Mouse (Mus musculus) MEL (cell line): ENCODE data around the gene Sphk2. TPM values are rescaled to one million over a fixed set of nuclear protein-coding genes. Genes with fewer than 3 reads are reported as not detected.

Experiments used
- DNase-seq: peaks from one replicate; pipeline ENCODE4 v3.0.0; 2011; ENCODE audit warnings: low read depth, low spot score
- H3K27ac ChIP-seq: 2 replicates; pipeline ENCODE4 v1.5.1; 2012; ENCODE audit warnings: low read depth, mild to moderate bottlenecking, control low read depth, low read length, moderate library complexity; ENCODE audit not compliant: control insufficient read depth
- H3K27me3 ChIP-seq, 2 experiments: fragments of 150-350 bp in 1 of 2; sonication (generic) in 1 of 2; 2 replicates each; pipeline ENCODE4 v1.6.1; 2012; ENCODE audit warnings: low read length in 2 of 2, mild to moderate bottlenecking in 2 of 2, improper control_type of control experiment in 1 of 2, moderate library complexity in 1 of 2; ENCODE audit not compliant: insufficient read depth in 2 of 2, control insufficient read depth in 1 of 2
- H3K36me3 ChIP-seq, 2 experiments: 2 replicates each; pipeline ENCODE4 v1.6.1; 2012 to 2014; ENCODE audit warnings: low read length in 2 of 2, improper control_type of control experiment in 1 of 2, inconsistent platforms in 1 of 2, mild to moderate bottlenecking in 1 of 2; ENCODE audit not compliant: insufficient read depth in 2 of 2, control insufficient read depth in 1 of 2
- H3K4me1 ChIP-seq, 2 experiments: fragments of 150-350 bp in 1 of 2; sonication (generic) in 1 of 2; 2 replicates each; pipeline ENCODE4 v1.6.1; 2012; ENCODE audit warnings: low read length in 2 of 2, improper control_type of control experiment in 1 of 2, mild to moderate bottlenecking in 1 of 2; ENCODE audit not compliant: insufficient read depth in 2 of 2, control insufficient read depth in 1 of 2
- H3K4me3 ChIP-seq, 2 experiments: fragments of 150-350 bp in 1 of 2; sonication (generic) in 1 of 2; 2 replicates each; pipeline ENCODE4 v1.5.1; 2012; ENCODE audit warnings: low read depth in 2 of 2, low read length in 2 of 2, mild to moderate bottlenecking in 2 of 2, moderate library complexity in 2 of 2, control low read depth in 1 of 2, improper control_type of control experiment in 1 of 2; ENCODE audit not compliant: control insufficient read depth in 1 of 2, insufficient read depth in 1 of 2
- H3K79me2 ChIP-seq: 2 replicates; pipeline ENCODE4 v1.6.1; 2012; ENCODE audit warnings: mild to moderate bottlenecking, low read length, moderate library complexity; ENCODE audit not compliant: control insufficient read depth, poor library complexity, insufficient read depth
- H3K9ac ChIP-seq: 2 replicates; pipeline ENCODE4 v1.6.1; 2012; ENCODE audit warnings: low read depth, mild to moderate bottlenecking, control low read depth, low read length, moderate library complexity; ENCODE audit not compliant: control insufficient read depth, poor library complexity, severe bottlenecking
- H3K9me3 ChIP-seq: fragments of 150-350 bp; sonication (generic); replicated peaks from 2 replicates; pipeline ENCODE4 v1.6.1; 2012; ENCODE audit warnings: mild to moderate bottlenecking, low read length, improper control_type of control experiment, moderate library complexity; ENCODE audit not compliant: insufficient read depth
- CTCF ChIP-seq, 3 experiments: IDR thresholded peaks in 2 of 3; conservative IDR thresholded peaks in 1 of 3; 2 replicates each; pipeline ENCODE4 v1.5.1; 2011 to 2012; ENCODE audit warnings: low read length in 3 of 3, low read depth in 2 of 3, mild to moderate bottlenecking in 2 of 3, improper control_type of control experiment in 1 of 3, inconsistent platforms in 1 of 3, mixed read lengths in 1 of 3, moderate library complexity in 1 of 3; ENCODE audit not compliant: control insufficient read depth in 1 of 3, insufficient read depth in 1 of 3, poor library complexity in 1 of 3, severe bottlenecking in 1 of 3
- E2F4 ChIP-seq: IDR thresholded peaks from 2 replicates; pipeline ENCODE4 v1.6.1; 2011; ENCODE audit warnings: low read depth, low read length, improper control_type of control experiment, borderline replicate concordance
- ELF1 ChIP-seq: IDR thresholded peaks from 2 replicates; pipeline ENCODE4 v1.6.1; 2014; ENCODE audit warnings: low read depth, mild to moderate bottlenecking, inconsistent platforms, low read length, improper control_type of control experiment, moderate library complexity
- MAFK ChIP-seq: IDR thresholded peaks from 2 replicates; pipeline ENCODE4 v1.6.1; 2011; ENCODE audit warnings: low read depth, mild to moderate bottlenecking, low read length, improper control_type of control experiment, borderline replicate concordance
- MAX ChIP-seq: IDR thresholded peaks from 2 replicates; pipeline ENCODE4 v1.6.1; 2011; ENCODE audit warnings: low read length, improper control_type of control experiment
- MEF2A ChIP-seq: IDR thresholded peaks from 2 replicates; pipeline ENCODE4 v1.6.1; 2014; ENCODE audit warnings: low read depth, mild to moderate bottlenecking, inconsistent platforms, low read length, improper control_type of control experiment; ENCODE audit not compliant: poor library complexity, insufficient replicate concordance, severe bottlenecking; ENCODE audit errors: extremely low read depth
- MYB ChIP-seq: IDR thresholded peaks from 2 replicates; pipeline ENCODE4 v1.6.1; 2011; ENCODE audit warnings: mild to moderate bottlenecking, low read depth, low read length, improper control_type of control experiment
- NELFE ChIP-seq: IDR thresholded peaks from 2 replicates; pipeline ENCODE4 v1.6.1; 2011; ENCODE audit warnings: low read depth, low read length, improper control_type of control experiment
- NRF1 ChIP-seq: IDR thresholded peaks from 2 replicates; pipeline ENCODE4 v1.6.1; 2014; ENCODE audit warnings: low read depth, mild to moderate bottlenecking, inconsistent platforms, low read length, improper control_type of control experiment, moderate library complexity; ENCODE audit not compliant: poor library complexity, insufficient read depth, severe bottlenecking
- POLR2AphosphoS2 ChIP-seq: IDR thresholded peaks from 2 replicates; pipeline ENCODE4 v1.6.1; 2011; ENCODE audit warnings: low read length, improper control_type of control experiment
- POLR2AphosphoS5 ChIP-seq: IDR thresholded peaks from 2 replicates; pipeline ENCODE4 v1.6.1; 2012; ENCODE audit warnings: low read depth, borderline replicate concordance, mild to moderate bottlenecking, inconsistent platforms, low read length, moderate library complexity, mixed read lengths
- RCOR1 ChIP-seq: IDR thresholded peaks from 2 replicates; pipeline ENCODE4 v1.6.1; 2012; ENCODE audit warnings: low read depth, mild to moderate bottlenecking, inconsistent platforms, low read length, improper control_type of control experiment
- USF1 ChIP-seq: IDR thresholded peaks from 2 replicates; pipeline ENCODE4 v1.6.1; 2014; ENCODE audit warnings: low read depth, mild to moderate bottlenecking, inconsistent platforms, low read length, improper control_type of control experiment, moderate library complexity
- ZKSCAN1 ChIP-seq: IDR thresholded peaks from 2 replicates; pipeline ENCODE4 v1.6.1; 2012; ENCODE audit warnings: low read depth, mild to moderate bottlenecking, inconsistent platforms, low read length, improper control_type of control experiment, moderate library complexity
- polyA plus RNA-seq, 2 experiments: library from polyadenylated mRNA; stranded (reverse) in 1 of 2; unstranded in 1 of 2; fragments of >175 nt in 1 of 2; fragments of >200 nt in 1 of 2; gene quantifications; 2 replicates each; pipeline versions ENCODE4 v1.2.1 to v1.2.4; 2012; ENCODE audit warnings: low replicate concordance in 2 of 2, low read depth in 1 of 2; ENCODE audit not compliant: insufficient read length in 2 of 2, insufficient read depth in 1 of 2, missing spikeins in 1 of 2
- total RNA-seq: library from RNA; depleted of rRNA; stranded (reverse); fragments of 300-350 nt; gene quantifications from 2 replicates; pipeline ENCODE4 v1.2.3, GENCODE M21; 2012

Gene Sphk2
- total and polyA plus RNA-seq, 3 experiments: 21.0 to 40.2 TPM; not detected in 1

- Histone ChIP-seq H3K4me3 (peak overlapping the region; percentile 33 to 58), H3K79me2 (peaks cover 7% of the 10 kb centered on the region), H3K27me3 (peaks cover 0 to 2% of the 10 kb centered on the region in 2 experiments; a peak in 2 of 4 replicates), H3K36me3 (peaks cover 0 to 3% of the 10 kb centered on the region in 2 experiments; a peak in 2 of 4 replicates), H3K9me3 (no peaks in the 10 kb centered on the region), H3K27ac (peak overlapping the region; percentile 82), H3K9ac (peak overlapping the region; percentile 69), H3K4me1 (peaks cover 0 to 14% of the 10 kb centered on the region in 2 experiments; a peak in 2 of 4 replicates)
- no peak for DNase-seq
- TF ChIP-seq MEF2A (no peak), POLR2AphosphoS5 (no peak), ELF1 (no peak), NRF1 (no peak), POLR2AphosphoS2 (no peak), MAX (no peak), ZKSCAN1 (no peak)
Measured at GRCm38 (mm10) chr7:45703521-45704033, 14.2 kb downstream of the Sphk2 start.

- Histone ChIP-seq H3K9me3 (no peaks in the 10 kb centered on the region), H3K27me3 (peaks cover 0 to 4% of the 10 kb centered on the region in 2 experiments; a peak in 2 of 4 replicates), H3K79me2 (peaks cover 7% of the 10 kb centered on the region), H3K36me3 (no peaks in the 10 kb centered on the region), H3K27ac (no peak overlapping the region), H3K9ac (no peak overlapping the region), H3K4me1 (peaks cover 0 to 8% of the 10 kb centered on the region in 2 experiments; a peak in 2 of 4 replicates)
- DNase-seq: no peak
- TF ChIP-seq NELFE (no peak), MEF2A (no peak), CTCF (IDR thresholded peaks at IDR 0.05 in 2 of 3, conservative IDR thresholded peaks at IDR 0.05 in 1 of 3; ENCODE audit: control insufficient read depth in 1 of 3, insufficient read depth in 1 of 3, low read depth in 2 of 3, low read length in 3 of 3, poor library complexity in 1 of 3, severe bottlenecking in 1 of 3) (no peak), MAFK (no peak), RCOR1 (no peak), POLR2AphosphoS2 (no peak), ELF1 (no peak)
- TF ChIP-seq, all 39 proteins: peak for 0
- H3K4me3 ChIP-seq: no peak overlapping the region
Measured at GRCm38 (mm10) chr7:45702809-45703520, 14.8 kb downstream of the Sphk2 start.

GRCm38 (mm10) chr7:45702316-45702715 lies 15.5 kb downstream of the Sphk2 start:
- Histone ChIP-seq H3K27me3 (peaks cover 0 to 4% of the 10 kb centered on the region in 2 experiments; a peak in 2 of 4 replicates), H3K9me3 (no peaks in the 10 kb centered on the region)

More at GRCm38 (mm10) chr7:45702316-45702715, 15.5 kb downstream of the Sphk2 start:
- H3K79me2 ChIP-seq: peaks cover 7% of the 10 kb centered on the region
- no peak overlapping the region for H3K27ac ChIP-seq
- peaks cover 0 to 6% of the 10 kb centered on the region in 2 experiments; a peak in 2 of 4 replicates for H3K4me1 ChIP-seq
- no peaks in the 10 kb centered on the region for H3K36me3 ChIP-seq
- TF ChIP-seq MYB (no peak), NELFE (no peak), E2F4 (no peak), USF1 (no peak), ELF1 (no peak), MAX (no peak), NRF1 (no peak), MAFK (no peak)
- TF ChIP-seq, all 39 proteins: peak for 0
- no peak overlapping the region for H3K9ac ChIP-seq
- DNase-seq: no peak
- no peak overlapping the region for H3K4me3 ChIP-seq
